Mouse (Mus musculus): ENCODE data around the gene Kcnip4.

Kcnip4 gene

GRCm38 (mm10) chr5:49352061-49352460, 172.6 kb downstream of the Kcnip4 start:
- no peak for DNase-seq

DNA sequence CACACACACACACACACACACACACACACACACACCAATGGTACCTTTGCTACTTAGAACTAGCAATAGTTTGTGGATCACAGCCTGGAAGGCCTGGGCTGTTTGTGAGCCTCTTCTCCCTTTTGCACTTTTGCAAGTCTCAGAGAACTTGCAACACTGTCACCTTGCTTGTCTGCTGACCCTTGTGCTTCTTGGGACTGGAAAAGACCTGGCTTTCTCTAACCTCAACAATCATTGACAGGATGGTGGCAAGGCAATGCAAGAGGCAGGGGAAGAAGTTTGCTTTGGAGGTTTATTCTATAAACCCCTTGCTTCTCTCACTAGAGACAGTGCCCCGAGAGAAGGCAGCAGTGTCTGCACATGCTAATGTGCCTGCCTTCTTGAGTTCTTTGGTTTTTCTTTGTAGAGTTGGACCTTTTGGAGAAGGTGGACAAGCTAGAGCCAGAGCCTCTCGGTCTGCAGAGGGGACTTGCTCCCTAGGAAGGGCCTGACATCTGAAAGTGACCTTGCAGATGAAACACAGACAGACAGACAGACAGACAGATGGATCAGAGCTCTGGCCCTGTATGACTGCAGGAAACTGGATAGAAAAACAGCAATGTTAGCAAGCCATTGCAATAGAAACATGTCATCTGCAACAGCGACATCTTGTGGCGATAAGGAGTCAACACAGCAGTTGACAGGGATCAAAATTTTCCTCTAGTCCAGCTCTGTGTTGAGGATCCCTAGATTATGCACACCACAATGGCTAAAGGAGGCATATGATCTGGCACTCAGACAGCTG, 174.4 kb downstream of the Kcnip4 start:
- peak; percentile 54 to 67 for DNase-seq

DNA sequence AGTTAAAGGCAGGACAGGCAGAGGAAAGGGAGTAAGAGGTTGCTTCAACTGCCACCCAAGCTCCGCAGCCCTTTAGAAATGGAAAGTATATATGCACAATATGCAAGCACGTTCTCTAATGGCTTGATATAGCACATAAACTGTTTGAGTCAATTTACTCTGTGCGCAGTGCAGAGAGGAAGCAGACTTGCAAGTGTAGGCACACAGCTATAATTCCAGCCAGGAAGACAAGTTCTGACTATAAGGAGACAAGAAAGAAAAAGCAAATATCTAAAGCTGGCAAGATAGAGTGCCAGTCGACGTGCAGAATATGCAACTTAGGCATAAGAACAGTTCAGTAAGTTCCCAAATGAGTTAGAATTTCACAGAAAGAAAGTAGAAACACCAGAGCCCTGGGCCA, 175.2 kb downstream of the Kcnip4 start:
- no peak for DNase-seq

DNA sequence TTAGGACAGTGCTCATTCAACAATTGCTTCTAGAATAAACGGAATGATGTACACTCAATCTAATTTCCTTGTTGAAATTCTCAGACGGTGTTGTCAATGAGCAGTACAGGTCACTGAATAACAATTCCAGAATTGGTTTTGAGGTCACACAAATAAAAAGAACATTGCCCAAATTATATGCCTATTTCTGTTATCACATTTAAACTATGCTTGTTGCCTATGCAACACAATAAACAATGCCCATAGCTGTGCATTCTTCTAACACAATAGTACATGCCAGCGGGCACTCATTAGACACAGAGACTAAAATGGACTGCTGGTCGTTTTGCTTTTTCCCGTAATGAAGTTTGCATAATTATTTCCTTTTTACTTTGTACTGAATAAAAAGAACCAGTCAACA, 176.2 kb downstream of the Kcnip4 start:
- DNase-seq = no peak

GRCm38 (mm10) chr5:49344606-49345005, 180.1 kb downstream of the Kcnip4 start:
- no peak for DNase-seq

DNA sequence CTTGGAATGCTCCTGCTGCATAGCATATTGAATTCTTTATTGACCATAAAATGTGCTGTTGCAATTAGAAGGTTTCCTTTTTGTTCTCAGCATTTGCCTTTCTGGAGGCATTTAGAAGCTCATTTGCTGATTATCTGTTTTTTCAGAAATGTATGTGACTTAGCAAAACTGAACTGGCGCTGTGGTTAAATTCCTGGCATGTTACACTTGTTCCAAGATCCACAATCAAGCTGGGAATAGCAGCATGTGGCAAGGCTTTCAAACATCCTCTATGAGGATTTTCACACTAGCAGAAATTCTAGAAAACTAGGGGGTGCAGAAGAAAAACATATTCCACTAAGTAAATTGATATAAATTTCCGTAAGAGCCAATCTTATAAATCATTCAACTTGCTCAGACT, 187.5 kb downstream of the Kcnip4 start:
- peak in 1 of 2 experiments; percentile 16 for DNase-seq

DNA sequence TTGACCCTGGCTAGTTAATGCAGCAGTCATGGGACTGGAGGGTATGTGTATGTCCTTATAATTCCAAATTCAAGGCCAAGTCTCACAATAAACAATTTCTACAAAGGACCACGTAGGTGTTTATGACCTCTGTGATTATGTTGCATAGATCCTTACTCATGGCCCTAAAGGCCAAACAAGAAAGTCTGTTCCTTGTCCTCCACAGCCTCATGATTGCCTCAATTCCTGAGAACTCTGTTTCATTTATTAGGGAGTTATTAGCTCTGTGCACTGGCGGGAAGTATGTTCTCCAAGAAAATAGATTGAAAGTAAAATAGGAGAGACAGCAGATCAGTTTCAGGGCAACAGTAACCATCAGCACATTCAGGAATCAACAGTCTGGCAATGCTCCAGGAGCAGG, 191.6 kb downstream of the Kcnip4 start:
- peak in 1 of 2 experiments; percentile 23 for DNase-seq

GRCm38 (mm10) chr5:49329023-49329422, 195.7 kb downstream of the Kcnip4 start:
- no peak for DNase-seq

- DNase-seq = peak in 1 of 2 experiments; percentile 29
These were observed 206.0 kb downstream of the Kcnip4 start for GRCm38 (mm10) chr5:49318661-49319060.

DNA sequence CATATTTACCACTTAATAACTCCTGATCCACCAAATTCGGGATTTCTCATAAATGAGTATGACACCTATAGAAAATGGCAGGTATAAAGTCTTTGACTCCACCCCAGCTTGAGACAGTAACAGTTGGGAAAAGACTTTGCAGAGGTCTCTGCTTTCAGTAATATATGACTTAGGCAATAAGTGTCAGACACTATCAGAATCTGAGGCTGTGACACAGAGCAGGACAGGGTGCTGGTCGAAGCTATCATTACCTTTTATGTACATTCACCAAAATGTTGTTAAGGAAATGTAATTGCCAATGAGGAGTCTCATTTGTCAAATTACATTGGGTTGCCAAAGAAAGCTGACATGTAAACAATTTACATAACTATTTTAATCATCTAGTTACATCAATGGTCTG, 206.8 kb downstream of the Kcnip4 start:
- no peak for DNase-seq

- peak; percentile 37 to 62 for DNase-seq
These were observed 217.9 kb downstream of the Kcnip4 start for GRCm38 (mm10) chr5:49306796-49307195.

DNA sequence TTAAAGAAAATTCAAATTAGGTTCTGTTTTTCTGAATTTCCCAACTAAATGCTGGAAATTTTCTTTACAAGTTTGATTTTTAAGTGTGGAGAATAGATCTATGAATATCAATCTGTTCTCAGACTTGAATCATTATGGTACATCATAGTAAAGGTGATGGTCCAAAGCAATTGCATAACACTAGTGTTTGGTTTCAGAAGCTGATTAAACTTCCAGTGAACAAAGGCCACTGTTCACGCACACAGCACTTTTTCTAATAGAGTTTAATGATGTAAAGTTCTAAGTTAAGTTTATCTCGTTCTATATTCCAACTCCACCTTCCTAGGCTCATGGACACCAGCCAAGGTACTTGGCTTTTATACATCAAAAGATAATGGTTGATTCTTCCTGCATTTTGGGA, 219.4 kb downstream of the Kcnip4 start:
- DNase-seq = no peak

DNA sequence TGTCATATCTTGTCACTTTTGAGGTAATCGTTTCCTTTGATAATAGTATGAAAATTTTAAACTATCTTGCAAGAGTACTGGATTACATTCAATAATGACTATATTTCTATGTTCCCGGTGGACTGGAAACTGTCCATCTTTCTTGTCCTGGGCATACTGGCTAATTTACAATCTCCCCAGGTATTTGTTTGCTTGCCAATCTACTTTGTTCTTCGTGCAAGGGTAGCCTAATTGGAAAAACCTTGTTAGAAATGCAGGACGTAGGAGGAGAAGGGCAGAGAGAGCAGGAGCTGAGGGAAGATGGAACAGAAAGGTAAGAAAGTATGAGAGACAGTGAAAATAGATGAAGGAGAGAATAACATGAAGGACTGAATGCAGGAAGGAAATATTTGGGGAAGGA, 226.1 kb downstream of the Kcnip4 start:
- peak; percentile 22 to 62 for DNase-seq

- peak in 1 of 2 experiments; percentile 21 for DNase-seq
These were observed 232.3 kb downstream of the Kcnip4 start for GRCm38 (mm10) chr5:49292421-49292820.

- DNase-seq = peak in 1 of 2 experiments; percentile 24
These were observed 232.9 kb downstream of the Kcnip4 start for GRCm38 (mm10) chr5:49291801-49292200.

DNA sequence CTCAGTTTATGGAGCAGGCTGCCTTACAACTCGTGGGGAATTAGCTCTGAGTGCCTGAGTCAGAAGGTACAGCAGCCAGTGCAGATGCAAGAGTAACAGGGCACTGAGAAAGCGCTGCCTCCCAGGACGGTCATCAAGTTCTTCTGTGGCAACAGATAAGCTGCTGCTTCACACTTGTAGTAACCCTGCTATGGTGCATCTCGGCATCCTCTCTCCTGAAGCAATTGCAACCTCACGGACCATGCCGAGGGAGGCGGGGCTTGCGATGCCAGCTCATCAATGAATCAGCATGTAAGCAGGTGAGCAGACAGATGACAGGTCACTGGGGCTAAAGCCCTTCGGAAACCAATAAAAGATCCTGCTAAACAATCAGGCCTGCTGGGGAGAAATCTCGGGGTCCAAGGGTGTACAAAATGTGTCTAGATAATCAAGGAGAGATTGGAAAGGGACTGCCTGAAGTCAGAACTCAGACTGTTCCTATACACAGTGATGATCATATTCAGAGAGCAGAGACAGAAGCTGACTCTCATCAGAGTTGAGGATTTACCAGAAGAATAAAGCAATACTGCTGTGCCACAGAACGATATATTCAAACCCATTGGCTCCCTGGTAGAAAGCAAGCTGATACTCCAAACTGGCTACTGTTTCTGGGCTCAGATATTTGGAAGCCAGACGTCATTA, 239.1 kb downstream of the Kcnip4 start:
- peak; percentile 29 to 37 for DNase-seq

- no peak for DNase-seq
These were observed 239.9 kb downstream of the Kcnip4 start for GRCm38 (mm10) chr5:49284776-49285175.

DNA sequence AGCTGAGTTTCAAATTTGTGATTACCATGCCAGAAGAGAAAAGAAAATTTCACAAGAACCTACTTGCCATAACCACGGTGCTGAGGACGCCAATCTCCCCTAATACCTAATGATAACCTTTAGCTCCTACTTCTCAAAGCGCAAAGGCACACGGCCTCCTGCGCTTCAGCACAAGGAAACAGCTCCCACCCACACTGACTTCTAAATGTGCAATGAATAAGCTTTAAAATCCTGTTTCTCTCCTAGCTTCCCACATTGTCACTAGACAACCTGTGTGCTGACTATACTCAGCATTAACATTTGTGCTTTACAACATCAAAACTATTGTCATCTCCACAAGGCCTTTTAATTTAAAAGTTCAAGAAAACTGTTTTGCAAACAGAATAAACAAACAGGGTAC, 241.3 kb downstream of the Kcnip4 start:
- no peak for DNase-seq

DNA sequence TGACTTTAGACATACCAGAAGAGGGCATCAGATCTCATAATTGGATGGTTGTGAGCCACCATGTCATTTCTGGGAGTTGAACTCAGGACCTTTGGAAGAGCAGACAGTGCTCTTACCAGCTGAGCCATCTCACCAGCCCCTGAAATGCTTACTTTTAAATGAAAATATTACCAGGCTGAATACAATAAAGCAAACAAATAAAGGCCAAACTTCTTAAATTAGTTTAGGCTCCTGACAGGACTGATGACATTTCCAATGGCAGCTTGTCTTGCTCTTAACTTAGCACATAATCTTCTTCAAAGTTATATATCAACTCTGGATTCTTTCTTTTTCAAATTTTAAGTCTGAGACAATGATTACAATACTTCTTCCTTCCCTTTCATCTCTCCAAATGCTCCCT, 252.8 kb downstream of the Kcnip4 start:
- DNase-seq = no peak

DNA sequence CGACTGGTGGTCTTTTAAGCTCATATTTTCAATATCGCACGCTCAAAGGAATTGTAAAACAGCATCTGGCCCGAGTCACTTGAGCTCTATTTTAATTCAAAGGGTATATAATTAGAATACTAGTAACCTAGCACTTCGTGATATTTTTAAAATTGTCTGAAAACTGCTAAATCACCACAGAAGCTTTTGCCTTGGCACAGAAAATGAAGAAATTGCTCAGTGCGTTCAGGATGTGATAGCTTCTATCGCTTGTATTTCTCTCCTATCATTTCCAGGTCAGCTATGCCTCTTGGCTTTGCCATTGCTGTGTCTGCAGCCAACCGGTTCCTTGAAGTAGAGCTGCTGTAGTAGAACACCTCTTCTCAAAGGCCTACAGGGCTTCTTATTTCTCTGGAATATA, 255.9 kb downstream of the Kcnip4 start:
- no peak for DNase-seq

DNA sequence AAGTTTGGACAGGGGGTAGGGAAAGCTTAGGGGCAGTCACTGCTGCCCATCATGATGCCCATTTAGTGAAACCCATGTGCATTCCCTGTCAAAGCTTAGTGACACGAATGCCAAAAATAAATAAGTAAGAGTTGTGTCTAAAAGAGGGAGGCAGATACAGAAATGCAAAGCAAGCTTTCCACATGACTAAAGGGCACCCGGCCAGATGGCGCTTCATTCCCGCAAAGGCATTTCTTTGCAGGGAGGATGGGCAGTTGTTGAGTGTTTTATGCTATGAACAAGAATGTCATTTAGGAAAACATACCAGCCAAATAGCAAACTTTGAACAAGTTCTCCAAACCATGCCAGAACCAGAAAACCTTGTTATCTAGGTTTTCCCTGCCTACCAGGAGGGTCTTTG, 265.4 kb downstream of the Kcnip4 start:
- peak; percentile 20 to 58 for DNase-seq

GRCm38 (mm10) chr5:49256850-49257249, 267.9 kb downstream of the Kcnip4 start:
- no peak for DNase-seq

GRCm38 (mm10) chr5:49255983-49256382, 268.7 kb downstream of the Kcnip4 start:
- no peak for DNase-seq

GRCm38 (mm10) chr5:49247081-49247480, 277.6 kb downstream of the Kcnip4 start:
- no peak for DNase-seq

All from cerebellum, postnatal 25 days (tissue).